Mouse (Mus musculus) brain, embryonic 14.5 days (tissue): ENCODE results near the gene Wbp2. TPM values are rescaled to one million over a fixed set of nuclear protein-coding genes. Genes with fewer than 3 reads are reported as not detected.

ENCODE experiments used
- DNase-seq: peaks from one replicate; pipeline ENCODE4 v3.0.0-alpha.2; 2011; ENCODE audit warnings: low read depth
- CTCF ChIP-seq: fragments of 200-500 bp; IDR thresholded peaks from 2 replicates; pipeline ENCODE4 v1.5.1; 2012; ENCODE audit warnings: inconsistent platforms, mild to moderate bottlenecking, moderate library complexity, borderline replicate concordance; ENCODE audit not compliant: insufficient read depth, insufficient read length; ENCODE audit errors: extremely low read depth
- POLR2A ChIP-seq: fragments of 200-500 bp; IDR thresholded peaks from 2 replicates; pipeline ENCODE4 v1.6.1; 2012; ENCODE audit warnings: mild to moderate bottlenecking, inconsistent platforms, borderline replicate concordance; ENCODE audit not compliant: poor library complexity, insufficient read depth, insufficient read length, severe bottlenecking; ENCODE audit errors: extremely low read depth
- polyA plus RNA-seq: library from polyadenylated mRNA; depleted of rRNA; stranded (reverse); fragments of >200 nt; gene quantifications from 2 replicates; pipeline ENCODE4 v1.2.3, GENCODE M21; 2012; rRNA removed

Gene Wbp2
- polyA plus RNA-seq, 1 experiment: 142 TPM

DNA sequence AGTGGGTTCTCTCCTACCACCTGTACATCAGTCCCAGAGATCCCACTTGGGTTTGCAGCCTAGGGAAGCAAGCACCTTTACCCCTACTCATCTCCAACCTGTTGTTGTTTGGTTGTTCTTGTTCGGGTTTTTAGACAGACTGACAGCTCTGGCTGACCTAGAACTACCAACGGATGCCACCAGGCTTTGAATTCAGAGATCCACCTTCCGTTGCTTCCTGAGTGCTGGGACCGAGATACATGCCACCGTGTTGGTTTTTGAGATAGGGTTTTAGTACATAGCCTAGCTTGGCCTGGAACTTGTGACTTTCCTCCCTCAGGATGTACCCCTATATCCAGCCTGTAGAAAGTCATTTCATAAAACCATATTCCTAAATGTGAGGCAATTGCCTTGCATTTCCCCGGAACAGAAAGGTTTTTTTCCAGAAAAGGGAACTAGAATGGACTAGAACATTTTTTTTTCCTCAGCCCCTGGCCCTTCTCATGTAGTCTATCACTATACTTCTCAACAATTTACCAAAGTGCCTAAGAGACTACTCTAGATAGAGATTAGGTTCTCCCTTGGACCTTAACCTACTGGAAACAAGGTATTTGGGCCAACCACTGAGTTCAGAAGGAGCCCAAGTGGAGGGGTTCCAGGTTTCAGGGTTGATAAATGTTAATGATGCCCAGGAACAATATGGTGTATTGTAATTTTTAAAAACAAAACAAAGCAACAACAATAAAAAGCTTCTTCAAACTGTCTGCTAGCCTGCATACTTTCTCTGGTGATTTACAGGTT lies 57.5 kb downstream of the Wbp2 start:
- DNase-seq: no peak
- no peak for TF ChIP-seq CTCF
- no peak for TF ChIP-seq POLR2A

Other genes starting within 250 kb of the Wbp2 start
- gene Myo15b, start 228.6 kb downstream of the Wbp2 start, polyA plus RNA-seq: 0.14 and 0.23 TPM in 2 replicates
- 0.64 and 1.2 TPM in 2 replicates for gene Smim5, start 187.0 kb downstream of the Wbp2 start, polyA plus RNA-seq
- gene Smim6, start 175.0 kb downstream of the Wbp2 start, polyA plus RNA-seq: not detected in 2 replicates
- 57.6 and 69.8 TPM in 2 replicates for gene Sap30bp, start 153.7 kb downstream of the Wbp2 start, polyA plus RNA-seq
- 28.2 and 38.0 TPM in 2 replicates for gene Recql5, start 153.5 kb downstream of the Wbp2 start, polyA plus RNA-seq
- gene Itgb4, start 112.3 kb downstream of the Wbp2 start, polyA plus RNA-seq: 0.91 and 2.1 TPM in 2 replicates
- 39.2 and 41.8 TPM in 2 replicates for gene Galk1, start 74.3 kb downstream of the Wbp2 start, polyA plus RNA-seq
- gene H3f3b, start 59.0 kb downstream of the Wbp2 start, polyA plus RNA-seq: 1,173 and 1,240 TPM in 2 replicates
- 67.3 and 87.0 TPM in 2 replicates for gene Unk, start 56.7 kb downstream of the Wbp2 start, polyA plus RNA-seq
- gene Unc13d, start 9.0 kb downstream of the Wbp2 start, polyA plus RNA-seq: 0.97 and 1.1 TPM in 2 replicates
- 4.2 and 5.3 TPM in 2 replicates for gene Trim47, start 40.2 kb upstream of the Wbp2 start, polyA plus RNA-seq
- gene Trim65, start 44.1 kb upstream of the Wbp2 start, polyA plus RNA-seq: 2.2 and 3.4 TPM in 2 replicates
- gene Mrpl38, start 51.9 kb upstream of the Wbp2 start, polyA plus RNA-seq: 31.8 and 38.6 TPM in 2 replicates
- gene Fbf1, start 81.2 kb upstream of the Wbp2 start, polyA plus RNA-seq: 144 and 153 TPM in 2 replicates
- 55.6 and 64.5 TPM in 2 replicates for gene Ten1, start 111.9 kb upstream of the Wbp2 start, polyA plus RNA-seq
- 72.1 and 78.9 TPM in 2 replicates for gene Acox1, start 112.0 kb upstream of the Wbp2 start, polyA plus RNA-seq
- 0.67 and 0.96 TPM in 2 replicates for gene Evpl, start 151.1 kb upstream of the Wbp2 start, polyA plus RNA-seq
- 68.6 and 69.3 TPM in 2 replicates for gene Srp68, start 187.2 kb upstream of the Wbp2 start, polyA plus RNA-seq
- 0.21 and 0.37 TPM in 2 replicates for gene Galr2, start 193.9 kb upstream of the Wbp2 start, polyA plus RNA-seq
- 96.1 and 112 TPM in 2 replicates for gene Exoc7, start 220.2 kb upstream of the Wbp2 start, polyA plus RNA-seq
- gene Foxj1, start 248.4 kb upstream of the Wbp2 start, polyA plus RNA-seq: 22.2 and 29.7 TPM in 2 replicates